Mouse (Mus musculus) brain, embryonic 14.5 days (tissue): ENCODE measurements at regions not wholly inside any gene's neighbourhood (a gene's known extent, or its start where the extent isn't known, plus 50 kb on each side); places are given as distances from the start of the nearest gene placed in this dataset.

Experiments used
- CTCF ChIP-seq: fragments of 200-500 bp; IDR thresholded peaks from 2 replicates; pipeline ENCODE4 v1.5.1; 2012; ENCODE audit warnings: inconsistent platforms, mild to moderate bottlenecking, moderate library complexity, borderline replicate concordance; ENCODE audit not compliant: insufficient read depth, insufficient read length; ENCODE audit errors: extremely low read depth
- POLR2A ChIP-seq: fragments of 200-500 bp; IDR thresholded peaks from 2 replicates; pipeline ENCODE4 v1.6.1; 2012; ENCODE audit warnings: mild to moderate bottlenecking, inconsistent platforms, borderline replicate concordance; ENCODE audit not compliant: poor library complexity, insufficient read depth, insufficient read length, severe bottlenecking; ENCODE audit errors: extremely low read depth

- no peak for TF ChIP-seq CTCF
- no peak for TF ChIP-seq POLR2A
These were observed 87.7 kb downstream of the Ankrd50 start for GRCm38 (mm10) chr3:38396760-38397614.
